Mouse (Mus musculus) liver, embryonic 14.5 days (tissue): ENCODE data around the gene Bola2.

Source experiments
- CTCF ChIP-seq: IDR thresholded peaks from 2 replicates; pipeline ENCODE4 v1.5.1; 2016; ENCODE audit warnings: antibody characterized with exemption, low read depth, control low read depth
- EP300 ChIP-seq: IDR thresholded peaks from 2 replicates; pipeline ENCODE4 v1.6.1; 2016; ENCODE audit warnings: antibody characterized with exemption, low read depth

DNA sequence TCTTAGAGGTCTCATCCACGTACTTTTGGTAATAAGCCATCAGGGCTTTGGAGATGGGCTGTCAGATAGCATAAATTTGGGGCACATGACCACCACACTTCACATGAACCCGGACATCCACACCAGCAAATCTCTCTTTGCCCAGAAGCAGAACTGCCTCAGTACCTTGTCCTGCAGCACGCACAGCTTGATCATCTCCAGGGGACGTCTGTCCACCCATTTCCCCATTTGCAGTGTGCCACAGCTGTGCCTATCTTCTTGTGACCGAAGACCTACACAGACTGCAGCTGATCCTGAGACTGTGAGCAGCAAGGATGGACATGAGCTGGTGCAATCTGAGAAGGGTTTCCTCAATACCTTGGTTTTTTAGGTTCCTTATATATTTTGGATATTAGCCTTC, 30.5 kb downstream of the Bola2 start:
- TF ChIP-seq CTCF (no peak), EP300 (no peak)
